Mouse (Mus musculus): ENCODE results near the gene Ankrd52.

The Ankrd52 gene

GRCm38 (mm10) chr10:128442718-128443117 lies 65.8 kb downstream of the Ankrd52 start:
- DNase-seq: no peak

GRCm38 (mm10) chr10:128444354-128444753 lies 67.4 kb downstream of the Ankrd52 start:
- DNase-seq: no peak

GRCm38 (mm10) chr10:128445407-128445806 lies 68.5 kb downstream of the Ankrd52 start:
- no peak for DNase-seq

GRCm38 (mm10) chr10:128451014-128451413 lies 74.1 kb downstream of the Ankrd52 start:
- DNase-seq: no peak

GRCm38 (mm10) chr10:128454471-128454870 lies 77.6 kb downstream of the Ankrd52 start:
- no peak for DNase-seq

- DNase-seq: peak; percentile 38 to 82
These were observed 78.4 kb downstream of the Ankrd52 start for GRCm38 (mm10) chr10:128455280-128455679.

GRCm38 (mm10) chr10:128457676-128458075 lies 80.8 kb downstream of the Ankrd52 start:
- no peak for DNase-seq

Measured in lung, postnatal 4 days (tissue).